Mouse (Mus musculus) large intestine, adult 2 months (tissue): ENCODE measurements around the gene Lefty1. TPM values are rescaled to one million over a fixed set of nuclear protein-coding genes. Genes with fewer than 3 reads are reported as not detected.
A peak's percentile ranks its signal among the peaks of the same experiment; 100 is the strongest.
"Not testable (repeated sequence)": the region's sequence is repeated elsewhere in the genome, so short reads cannot be mapped to it uniquely, and the experiment has no call there.

Source experiments
- DNase-seq: peaks from one replicate; pipeline ENCODE4 v3.0.0-alpha.2; 2012; ENCODE audit warnings: low read depth, low spot score
- WGBS: fragments of 180-500 bp; shearing (Covaris S2); methylation state at CpG from one replicate; pipeline ENCODE4 v1.1.7; 2018; 5-methylcytosine and 5-hydroxymethylcytosine counted together
- polyA plus RNA-seq: library from polyadenylated mRNA; depleted of rRNA; stranded (reverse); fragments of >200 nt; gene quantifications from 2 replicates; pipeline ENCODE4 v1.2.3, GENCODE M21; 2012

The Lefty1 gene
- polyA plus RNA-seq, 1 experiment = 7.0 TPM

- no peak for DNase-seq
- WGBS = 8% methylated on average over 20 of the region's 20 CpGs
Observed at GRCm38 (mm10) chr1:180945001-180945980, 10.5 kb downstream of the Lefty1 start.

DNA sequence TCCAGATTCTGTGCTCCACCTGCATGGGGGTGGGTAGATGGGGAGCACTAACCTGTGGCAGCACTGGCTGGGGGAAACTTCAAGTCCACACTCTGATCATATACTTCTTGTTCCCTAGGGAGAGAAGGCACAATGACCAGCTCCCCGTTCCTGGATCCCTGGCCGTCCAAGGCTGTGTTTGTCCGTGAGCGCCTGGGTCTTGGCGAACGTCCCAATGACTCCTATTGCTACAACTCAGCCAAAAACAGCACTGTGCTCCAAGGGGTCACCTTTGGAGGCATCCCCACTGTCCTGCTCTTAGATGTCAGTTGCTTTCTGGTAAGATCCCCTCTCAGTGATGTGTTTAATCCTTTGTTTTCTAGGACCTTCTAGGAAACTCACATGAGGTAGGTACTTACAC, 11.6 kb downstream of the Lefty1 start:
- no peak for DNase-seq
- 17% methylated on average over 6 of the region's 6 CpGs for WGBS

DNA sequence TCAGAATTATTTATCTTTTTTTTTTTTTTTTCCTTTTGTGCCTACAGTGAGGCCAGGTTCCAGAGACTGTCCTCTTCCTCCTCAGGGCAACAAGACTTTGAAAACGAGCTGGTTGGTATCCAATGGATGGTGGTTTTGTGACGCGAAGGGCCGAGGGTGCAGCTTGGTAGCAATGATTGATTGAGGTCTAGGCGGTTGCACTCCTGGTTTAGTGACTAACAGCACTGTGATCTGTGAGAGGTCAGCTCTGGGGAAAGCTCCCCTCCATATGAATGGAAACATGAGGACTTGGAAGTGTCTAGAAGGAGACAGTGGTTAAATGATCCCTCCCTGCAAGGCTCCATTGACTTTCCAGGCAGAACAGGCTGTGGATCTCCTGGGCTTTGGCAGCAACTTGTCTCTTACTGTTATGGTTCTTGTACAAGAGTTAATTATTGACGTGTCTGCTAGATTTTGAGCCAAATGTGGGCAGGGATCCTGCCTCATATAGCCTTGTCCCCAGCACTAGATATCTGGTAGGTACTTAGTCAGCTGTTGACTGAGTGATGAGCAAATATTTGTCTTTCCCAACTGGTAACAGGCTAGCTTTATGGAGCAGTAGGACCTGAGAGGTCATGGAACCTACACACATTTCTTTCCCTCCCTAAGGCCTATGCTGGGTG, 17.4 kb downstream of the Lefty1 start:
- 30% methylated on average over 6 of the region's 6 CpGs for WGBS
- no peak for DNase-seq

- WGBS = 30% methylated on average over 5 of the region's 5 CpGs
- DNase-seq = no peak
Observed at GRCm38 (mm10) chr1:180952808-180953207, 18.0 kb downstream of the Lefty1 start.

- 95% methylated on average over 8 of the region's 8 CpGs for whole genome bisulfite sequencing
- DNase-seq = no peak
Observed at GRCm38 (mm10) chr1:180956401-180956800, 21.6 kb downstream of the Lefty1 start.

DNA sequence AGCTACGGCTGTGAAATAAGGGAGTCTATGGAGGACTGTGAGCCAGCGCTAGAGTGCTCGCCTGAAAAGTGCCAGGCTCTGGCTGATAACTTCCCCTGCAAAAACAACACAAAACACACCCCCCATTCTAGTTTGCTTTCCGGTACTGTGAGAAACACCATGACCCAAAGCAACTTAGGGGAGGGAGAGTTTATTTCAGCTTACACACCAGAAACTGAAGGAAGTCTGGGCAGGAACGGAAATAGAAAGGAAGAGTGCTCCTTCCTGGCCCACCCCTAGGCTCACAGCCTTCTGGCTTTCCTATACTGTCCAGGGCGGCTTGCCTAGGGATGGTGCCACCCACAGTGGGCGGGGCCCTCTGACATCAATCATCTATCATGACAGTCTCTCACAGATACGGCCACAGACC, 22.2 kb downstream of the Lefty1 start:
- no peak for DNase-seq

DNA sequence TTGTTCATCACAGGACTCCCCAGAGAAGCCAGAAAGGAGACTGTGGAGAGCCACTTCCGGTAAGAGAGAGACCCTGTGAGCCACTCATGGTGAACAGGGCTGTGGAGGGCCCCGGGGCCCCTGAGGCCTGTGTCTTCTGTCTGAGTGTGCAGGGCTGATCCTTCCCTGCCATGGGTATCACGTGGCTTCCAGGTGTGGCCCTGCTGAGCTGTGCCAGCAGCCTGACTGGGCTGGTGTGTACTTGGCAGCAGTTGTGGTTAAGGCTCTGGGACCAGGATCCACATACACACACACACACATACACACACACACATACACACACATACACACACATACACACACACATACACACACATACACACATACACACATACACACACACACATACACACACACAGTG, 23.2 kb downstream of the Lefty1 start:
- WGBS = 55% methylated on average over 3 of the region's 3 CpGs
- DNase-seq = no peak

More for the DNA sequence above, 22.2 kb downstream of the Lefty1 start:
- 77% methylated on average over 8 of the region's 8 CpGs for whole genome bisulfite sequencing

- 71% methylated on average over 3 of the region's 3 CpGs for WGBS
- no peak for DNase-seq
Observed at GRCm38 (mm10) chr1:180958797-180959196, 24.0 kb downstream of the Lefty1 start.

- 71% methylated on average over 3 of the region's 3 CpGs for WGBS
- DNase-seq = no peak
Observed at GRCm38 (mm10) chr1:180965786-180966185, 31.0 kb downstream of the Lefty1 start.

- WGBS = 62% methylated on average over 3 of the region's 3 CpGs
- no peak for DNase-seq
Observed at GRCm38 (mm10) chr1:180966542-180966941, 31.7 kb downstream of the Lefty1 start.

DNA sequence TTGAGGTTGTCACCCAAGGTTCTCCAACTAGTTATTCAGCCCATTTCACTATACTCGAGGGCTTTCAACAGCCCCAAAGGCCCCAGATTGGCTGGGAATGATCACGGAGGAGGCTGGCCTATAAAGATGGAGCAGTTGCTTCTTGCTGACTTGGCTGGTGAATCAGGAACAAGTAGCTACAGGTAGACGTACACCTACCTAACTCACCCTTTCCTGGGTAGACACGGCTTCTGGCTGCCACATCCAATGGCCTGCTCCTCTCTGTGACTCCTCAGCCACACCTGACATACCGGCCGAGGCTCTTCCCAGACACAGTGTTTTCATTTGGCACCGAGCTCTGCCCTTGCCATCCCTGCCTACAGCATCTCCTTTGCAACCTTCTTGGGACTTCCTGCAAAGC, 32.4 kb downstream of the Lefty1 start:
- no peak for DNase-seq
- WGBS = 72% methylated on average over 7 of the region's 7 CpGs

GRCm38 (mm10) chr1:180972941-180973340, 38.1 kb downstream of the Lefty1 start:
- 91% methylated on average over 11 of the region's 11 CpGs for WGBS
- no peak for DNase-seq

DNA sequence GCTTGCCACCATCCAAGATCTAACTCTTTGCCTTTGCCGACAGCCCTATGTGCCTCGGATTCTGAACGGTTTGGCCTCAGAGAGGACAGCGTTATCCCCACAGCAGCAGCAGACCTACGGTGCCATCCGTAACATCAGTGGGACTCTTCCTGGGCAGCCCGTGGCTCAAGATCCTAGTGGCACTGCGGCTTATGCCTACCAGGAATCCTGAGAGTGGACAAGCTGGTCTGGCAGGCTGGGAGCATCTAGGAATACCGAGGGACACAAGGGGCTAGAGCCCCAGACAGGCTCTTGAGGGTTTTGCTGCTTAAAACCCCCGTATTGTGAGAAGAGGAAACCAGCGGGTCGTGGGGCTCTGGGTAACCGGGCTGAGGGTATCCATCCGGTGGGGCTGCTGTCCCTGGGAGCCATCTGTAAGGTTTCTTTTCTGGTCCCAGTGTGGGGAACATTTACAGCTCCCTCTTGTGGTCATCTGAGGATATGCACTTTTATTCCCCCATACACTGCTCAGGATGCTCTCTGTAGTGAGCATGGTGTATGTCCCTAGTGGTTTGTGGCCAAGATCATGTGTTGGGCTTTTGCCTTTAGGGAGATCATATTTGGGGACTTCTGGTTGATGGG, 39.4 kb downstream of the Lefty1 start:
- WGBS = 65% methylated on average over 14 of the region's 14 CpGs
- DNase-seq = no peak

- no peak for DNase-seq
- WGBS = 49% methylated on average over 4 of the region's 4 CpGs
Observed at GRCm38 (mm10) chr1:180976110-180976679, 41.4 kb downstream of the Lefty1 start.

- DNase-seq = no peak
- 69% methylated on average over 24 of the region's 24 CpGs for WGBS
Observed at GRCm38 (mm10) chr1:180979484-180980251, 44.8 kb downstream of the Lefty1 start.

GRCm38 (mm10) chr1:180980464-180980863, 45.6 kb downstream of the Lefty1 start:
- WGBS = 77% methylated on average over 2 of the region's 2 CpGs
- DNase-seq = no peak

GRCm38 (mm10) chr1:180981298-180982046, 46.6 kb downstream of the Lefty1 start:
- WGBS = 64% methylated on average over 7 of the region's 7 CpGs
- not testable (repeated sequence) for DNase-seq

GRCm38 (mm10) chr1:180986701-180987100, 51.9 kb downstream of the Lefty1 start:
- DNase-seq = no peak
- 92% methylated on average over 8 of the region's 8 CpGs for WGBS

DNA sequence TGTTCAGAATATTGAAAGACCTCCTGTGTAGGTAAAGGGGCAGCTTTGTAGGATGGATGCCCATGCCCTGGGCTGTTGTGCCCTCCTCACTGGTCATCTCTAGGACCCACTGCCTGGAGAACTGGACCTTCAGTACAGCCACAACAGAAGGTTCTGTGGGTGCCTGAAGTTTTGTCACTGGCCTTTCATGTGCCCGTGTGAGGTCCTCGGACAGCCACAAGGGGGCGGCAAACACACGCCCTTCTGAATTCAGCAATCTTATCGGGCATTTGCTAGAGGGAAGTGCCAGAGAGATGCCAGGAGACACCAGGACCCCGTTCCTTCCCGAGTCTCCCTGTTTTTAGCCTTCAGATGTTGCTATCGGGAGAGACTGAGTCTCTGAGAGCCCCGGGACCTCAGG, 52.9 kb downstream of the Lefty1 start:
- DNase-seq = peak; percentile 45
- 3% methylated on average over 9 of the region's 9 CpGs for WGBS
